Mouse (Mus musculus) liver, postnatal 0 days (tissue): ENCODE data around the gene Gm11007. TPM values are rescaled to one million over a fixed set of nuclear protein-coding genes. Genes with fewer than 3 reads are reported as not detected.
"Not testable (repeated sequence)": the region's sequence is repeated elsewhere in the genome, so short reads cannot be mapped to it uniquely, and the experiment has no call there.

Source experiments
- ATAC-seq: fragments of 200-750 bp; cut with Nextera tagmentation; 2 replicates; pipeline ENCODE4 v1.8.0; 2017; ENCODE audit warnings: mild to moderate bottlenecking, moderate library complexity
- DNase-seq: peaks from one replicate; pipeline ENCODE4 v3.0.0-alpha.2; 2016
- H3K27ac ChIP-seq: fragments of 300-500 bp; sonication (generic); 2 replicates; pipeline ENCODE4 v1.5.1; 2014; ENCODE audit warnings: antibody characterized with exemption, moderate library complexity, mild to moderate bottlenecking, low read depth
- H3K27me3 ChIP-seq: fragments of 300-500 bp; sonication (generic); 2 replicates; pipeline ENCODE4 v1.6.1; 2014; ENCODE audit warnings: low read length, control low read depth, mixed read lengths; ENCODE audit not compliant: insufficient read depth
- H3K36me3 ChIP-seq: fragments of 300-500 bp; sonication (generic); replicated peaks from 2 replicates; pipeline ENCODE4 v1.6.1; 2014; ENCODE audit warnings: mild to moderate bottlenecking, control low read depth, low read length, moderate library complexity, mixed read lengths; ENCODE audit not compliant: insufficient read depth
- H3K4me1 ChIP-seq: fragments of 300-500 bp; sonication (generic); 2 replicates; pipeline ENCODE4 v1.6.1; 2014; ENCODE audit warnings: antibody characterized with exemption, mild to moderate bottlenecking, control low read depth; ENCODE audit not compliant: insufficient read depth
- H3K4me2 ChIP-seq: fragments of 300-500 bp; sonication (generic); 2 replicates; pipeline ENCODE4 v1.6.1; 2014; ENCODE audit warnings: low read depth, mild to moderate bottlenecking, low read length, moderate library complexity, mixed read lengths
- H3K4me3 ChIP-seq: fragments of 300-500 bp; sonication (generic); 2 replicates; pipeline ENCODE4 v1.5.1; 2014; ENCODE audit warnings: low read depth, low read length
- H3K9ac ChIP-seq: fragments of 300-500 bp; sonication (generic); replicated peaks from 2 replicates; pipeline ENCODE4 v1.6.1; 2014; ENCODE audit warnings: mild to moderate bottlenecking, moderate library complexity
- H3K9me3 ChIP-seq: fragments of 300-500 bp; sonication (generic); 2 replicates; pipeline ENCODE4 v1.6.1; 2016; ENCODE audit warnings: mild to moderate bottlenecking, control low read depth, low read length, mixed read lengths
- WGBS: fragments of 180-500 bp; shearing (Covaris S2); extraction: QIAGEN DNeasy Blood & Tissue Kit; methylation state at CpG from one replicate; pipeline ENCODE4 v1.1.7; 2014; ENCODE audit not compliant: insufficient replicate concordance; 5-methylcytosine and 5-hydroxymethylcytosine counted together
- polyA plus RNA-seq: library from polyadenylated mRNA; unstranded; fragments of >200 nt; fragmentation: Nextera tagmentation; extraction: Ambion mirVana; gene quantifications from 2 replicates; pipeline ENCODE4 v1.2.1, GENCODE M21; 2015

Gm11007 gene
- polyA plus RNA-seq = 2.8 TPM in 1 of 2 replicates, not detected in the other

DNA sequence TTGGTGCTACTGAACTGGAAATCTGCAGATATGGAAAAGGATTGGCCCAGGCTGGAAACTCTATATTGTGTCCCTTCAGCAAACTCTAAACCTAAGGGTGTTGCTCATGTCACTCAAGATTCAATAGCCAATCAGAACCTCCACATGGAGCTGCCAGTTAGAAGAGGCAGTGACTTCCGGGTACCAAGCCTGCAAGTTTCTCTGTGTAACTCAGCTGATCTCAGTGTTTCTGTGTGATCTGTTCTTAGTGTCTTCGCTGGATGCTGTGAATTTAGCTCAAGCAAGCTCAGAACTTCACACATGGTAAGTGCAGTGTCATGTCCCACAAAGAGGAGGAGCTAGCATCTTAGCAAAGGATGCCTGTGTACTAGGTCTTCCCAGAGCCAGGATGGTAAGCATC lies at the start of gene Gm11007:
Gene Gm11007 (plus strand): TSS at position 301 of the 400 bp plus-strand sequence.
- ATAC-seq, DNase-seq, H3K4me1 ChIP-seq, H3K9ac ChIP-seq, H3K4me2 ChIP-seq, H3K4me3 ChIP-seq, H3K27me3 ChIP-seq, H3K9me3 ChIP-seq, H3K36me3 ChIP-seq, H3K27ac ChIP-seq: not testable (repeated sequence)
- no CpG with 5 or more reads among the region's 2 CpGs for WGBS

Other genes starting within 250 kb of the Gm11007 start
- 2.5 and 3.7 TPM in 2 replicates for gene Gm4724, start 208.2 kb upstream of the Gm11007 start, polyA plus RNA-seq
- 1.6 and 1.8 TPM in 2 replicates for gene Zfp965, start 174.0 kb upstream of the Gm11007 start, polyA plus RNA-seq
- 11.9 and 13.3 TPM in 2 replicates for gene Zfp969, start 59.7 kb downstream of the Gm11007 start, polyA plus RNA-seq
- gene Gm2007, start 97.6 kb downstream of the Gm11007 start, polyA plus RNA-seq = 2.8 TPM in 1 of 2 replicates, not detected in the other
- gene Gm14288, start 157.1 kb downstream of the Gm11007 start, polyA plus RNA-seq = 0.66 and 0.82 TPM in 2 replicates
- gene Gm6710, start 225.2 kb downstream of the Gm11007 start, polyA plus RNA-seq = 3.9 and 4.5 TPM in 2 replicates